Mouse (Mus musculus) cerebellum, postnatal 36 days (tissue): ENCODE measurements at regions not wholly inside any gene's neighbourhood (a gene's known extent, or its start where the extent isn't known, plus 50 kb on each side); places are given as distances from the start of the nearest gene placed in this dataset.
"Not testable (repeated sequence)": the region's sequence is repeated elsewhere in the genome, so short reads cannot be mapped to it uniquely, and the experiment has no call there.

Source experiments
- DNase-seq, 2 experiments: peaks; one replicate each; pipeline ENCODE4 v3.0.0; 2021 to 2022; ENCODE audit warnings: mixed read lengths in 2 of 2

GRCm38 (mm10) chr4:105844675-105845466 lies 55.2 kb downstream of the Gm12728 start:
- no peak for DNase-seq

GRCm38 (mm10) chr4:105845998-105846989 lies 56.6 kb downstream of the Gm12728 start:
- not testable (repeated sequence) for DNase-seq

- DNase-seq = no peak
Observed at GRCm38 (mm10) chr4:105853086-105853485, 63.4 kb downstream of the Gm12728 start.

GRCm38 (mm10) chr4:105859052-105859864 lies 69.6 kb downstream of the Gm12728 start:
- DNase-seq = no peak

GRCm38 (mm10) chr4:105860930-105861653 lies 71.4 kb downstream of the Gm12728 start:
- no peak for DNase-seq

GRCm38 (mm10) chr4:105861654-105862037 lies 72.0 kb downstream of the Gm12728 start:
- no peak for DNase-seq

GRCm38 (mm10) chr4:105870512-105870911 lies 80.8 kb downstream of the Gm12728 start:
- no peak for DNase-seq

- DNase-seq = no peak
Observed at GRCm38 (mm10) chr4:105877246-105877645, 87.6 kb downstream of the Gm12728 start.

GRCm38 (mm10) chr4:105879891-105880290 lies 90.2 kb downstream of the Gm12728 start:
- no peak for DNase-seq

GRCm38 (mm10) chr4:105884791-105885190 lies 95.1 kb downstream of the Gm12728 start:
- no peak for DNase-seq

- DNase-seq = no peak
Observed at GRCm38 (mm10) chr4:105891438-105891837, 101.8 kb downstream of the Gm12728 start.

- no peak for DNase-seq
Observed at GRCm38 (mm10) chr4:105892065-105892464, 102.4 kb downstream of the Gm12728 start.

- DNase-seq = no peak
Observed at GRCm38 (mm10) chr4:105895116-105895515, 105.4 kb downstream of the Gm12728 start.

- DNase-seq = no peak
Observed at GRCm38 (mm10) chr4:105898054-105898847, 108.6 kb downstream of the Gm12728 start.

- DNase-seq = no peak
Observed at GRCm38 (mm10) chr4:105904896-105905295, 115.2 kb downstream of the Gm12728 start.

- no peak for DNase-seq
Observed at GRCm38 (mm10) chr4:105906411-105906810, 116.7 kb downstream of the Gm12728 start.

- no peak for DNase-seq
Observed at GRCm38 (mm10) chr4:105907611-105908010, 117.9 kb downstream of the Gm12728 start.

GRCm38 (mm10) chr4:105908281-105908680 lies 118.6 kb downstream of the Gm12728 start:
- no peak for DNase-seq

- DNase-seq = no peak
Observed at GRCm38 (mm10) chr4:105909272-105909671, 119.6 kb downstream of the Gm12728 start.

GRCm38 (mm10) chr4:105910666-105911065 lies 121.0 kb downstream of the Gm12728 start:
- DNase-seq = no peak

GRCm38 (mm10) chr4:105911678-105912077 lies 122.0 kb downstream of the Gm12728 start:
- no peak for DNase-seq
